Mouse (Mus musculus) embryonic facial prominence, embryonic 12.5 days (tissue): ENCODE data around the gene Scamp5. TPM values are rescaled to one million over a fixed set of nuclear protein-coding genes. Genes with fewer than 3 reads are reported as not detected.

Experiments
- ATAC-seq: fragments of 200-750 bp; cut with Nextera tagmentation; 2 replicates; pipeline ENCODE4 v1.8.0; 2017; ENCODE audit not compliant: insufficient number of reproducible peaks, insufficient read depth, low FRiP score, low TSS enrichment
- H3K27ac ChIP-seq: fragments of 300-500 bp; sonication (generic); 2 replicates; pipeline ENCODE4 v1.5.1; 2016; ENCODE audit warnings: mild to moderate bottlenecking
- H3K27me3 ChIP-seq: fragments of 300-500 bp; sonication (generic); 2 replicates; pipeline ENCODE4 v1.6.1; 2016; ENCODE audit warnings: mild to moderate bottlenecking, moderate library complexity
- H3K36me3 ChIP-seq: fragments of 300-500 bp; sonication (generic); 2 replicates; pipeline ENCODE4 v1.6.1; 2016; ENCODE audit warnings: mild to moderate bottlenecking
- H3K4me1 ChIP-seq: fragments of 300-500 bp; sonication (generic); 2 replicates; pipeline ENCODE4 v1.6.1; 2016
- H3K4me2 ChIP-seq: fragments of 300-500 bp; sonication (generic); replicated peaks from 2 replicates; pipeline ENCODE4 v1.6.1; 2016; ENCODE audit warnings: mild to moderate bottlenecking, moderate library complexity
- H3K4me3 ChIP-seq: fragments of 300-500 bp; sonication (generic); 2 replicates; pipeline ENCODE4 v1.5.1; 2016; ENCODE audit warnings: mild to moderate bottlenecking
- H3K9ac ChIP-seq: fragments of 300-500 bp; sonication (generic); 2 replicates; pipeline ENCODE4 v1.6.1; 2016; ENCODE audit warnings: mild to moderate bottlenecking, moderate library complexity
- H3K9me3 ChIP-seq: fragments of 300-500 bp; sonication (generic); 2 replicates; pipeline ENCODE4 v1.6.1; 2016; ENCODE audit warnings: mild to moderate bottlenecking, moderate library complexity
- WGBS: fragments of 180-500 bp; shearing (Covaris S2); methylation state at CpG from one replicate; pipeline ENCODE4 v1.1.7; 2016; 5-methylcytosine and 5-hydroxymethylcytosine counted together
- polyA plus RNA-seq: library from polyadenylated mRNA; unstranded; fragments of >200 nt; fragmentation: Nextera tagmentation; extraction: Ambion mirVana; gene quantifications from 2 replicates; pipeline ENCODE4 v1.2.1, GENCODE M21; 2016

Scamp5 gene
- polyA plus RNA-seq, 1 experiment from 2014 or later: 16.1 TPM

GRCm38 (mm10) chr9:57406395-57406794 is 61.5 kb downstream of the Scamp5 start:
- Histone ChIP-seq H3K9me3 (no peaks in the 10 kb centered on the region), H3K27me3 (no peaks in the 10 kb centered on the region), H3K4me3 (no peak overlapping the region), H3K27ac (no peak overlapping the region), H3K9ac (no peak overlapping the region), H3K4me2 (no peak overlapping the region), H3K4me1 (no peaks in the 10 kb centered on the region), H3K36me3 (no peaks in the 10 kb centered on the region)
- ATAC-seq: no peak
- 86% methylated on average over 5 of the region's 5 CpGs for WGBS

GRCm38 (mm10) chr9:57404036-57404435 is 63.8 kb downstream of the Scamp5 start:
- ATAC-seq: no peak
- Histone ChIP-seq H3K27ac (no peak overlapping the region), H3K9ac (no peak overlapping the region), H3K4me3 (no peak overlapping the region), H3K4me2 (no peak overlapping the region), H3K9me3 (peaks cover 8% of the 10 kb centered on the region; the same call in 1 of the 2 replicates), H3K27me3 (no peaks in the 10 kb centered on the region), H3K36me3 (no peaks in the 10 kb centered on the region), H3K4me1 (no peaks in the 10 kb centered on the region)
- 88% methylated on average over 5 of the region's 5 CpGs for WGBS

DNA sequence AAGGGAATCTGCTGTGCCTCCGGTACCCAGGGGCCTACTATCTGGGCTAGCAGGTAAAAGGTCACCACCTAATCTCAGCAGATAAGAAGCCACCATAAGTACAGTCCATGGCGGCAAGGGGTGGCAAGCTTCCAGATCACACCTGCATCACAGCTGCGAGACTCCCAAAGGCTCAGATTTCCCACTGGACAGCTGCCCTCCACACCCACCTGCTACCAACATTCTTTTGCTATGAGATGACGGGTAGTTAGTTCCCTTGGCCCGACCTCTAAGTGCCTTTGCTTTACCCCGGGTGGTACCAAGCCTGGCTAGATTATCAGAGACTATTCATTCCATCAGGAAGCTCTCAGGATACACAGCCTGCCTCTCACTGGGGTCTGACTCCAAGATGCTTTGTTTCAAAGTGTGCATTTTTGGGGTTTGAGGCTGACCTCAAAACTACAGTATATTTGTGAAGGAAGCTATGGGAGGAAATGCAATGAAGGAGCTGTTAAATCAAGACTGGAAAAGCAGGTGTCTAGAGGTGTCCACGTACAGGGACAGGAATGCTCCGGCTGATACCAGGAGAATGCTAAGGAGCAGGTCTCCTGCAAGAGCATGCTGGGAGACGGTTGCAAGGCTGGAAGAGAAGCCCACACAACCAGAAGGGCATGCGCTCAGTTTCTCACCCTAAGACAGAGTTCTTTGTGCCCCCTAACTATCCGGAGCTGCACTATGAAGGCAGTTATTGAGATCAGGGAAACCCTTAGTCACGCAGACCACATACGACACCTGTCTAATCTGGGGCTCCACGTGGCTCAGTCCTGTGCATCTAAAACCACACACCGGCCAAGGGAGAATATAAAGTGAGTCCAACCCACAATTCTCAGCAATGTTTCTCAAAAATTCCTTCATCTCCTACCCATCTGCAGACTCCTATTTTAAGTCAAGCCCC is 65.3 kb downstream of the Scamp5 start:
- ATAC-seq: no peak
- H3K9me3 ChIP-seq: peaks cover 8% of the 10 kb centered on the region; the same call in 1 of the 2 replicates
- H3K9ac ChIP-seq: no peak overlapping the region
- H3K27ac ChIP-seq: no peak overlapping the region
- no peak overlapping the region for H3K4me3 ChIP-seq
- H3K27me3 ChIP-seq: no peaks in the 10 kb centered on the region
- no peak overlapping the region for H3K4me2 ChIP-seq
- no peaks in the 10 kb centered on the region for H3K36me3 ChIP-seq
- 84% methylated on average over 15 of the region's 15 CpGs for WGBS
- H3K4me1 ChIP-seq: no peaks in the 10 kb centered on the region

GRCm38 (mm10) chr9:57398773-57399172 is 69.1 kb downstream of the Scamp5 start:
- Histone ChIP-seq H3K4me1 (no peaks in the 10 kb centered on the region), H3K4me2 (no peak overlapping the region), H3K27ac (no peak overlapping the region), H3K9me3 (peaks cover 8% of the 10 kb centered on the region; the same call in 1 of the 2 replicates), H3K4me3 (no peak overlapping the region), H3K27me3 (no peaks in the 10 kb centered on the region), H3K9ac (no peak overlapping the region), H3K36me3 (no peaks in the 10 kb centered on the region)
- no peak for ATAC-seq
- 95% methylated on average over 2 of the region's 2 CpGs for WGBS

DNA sequence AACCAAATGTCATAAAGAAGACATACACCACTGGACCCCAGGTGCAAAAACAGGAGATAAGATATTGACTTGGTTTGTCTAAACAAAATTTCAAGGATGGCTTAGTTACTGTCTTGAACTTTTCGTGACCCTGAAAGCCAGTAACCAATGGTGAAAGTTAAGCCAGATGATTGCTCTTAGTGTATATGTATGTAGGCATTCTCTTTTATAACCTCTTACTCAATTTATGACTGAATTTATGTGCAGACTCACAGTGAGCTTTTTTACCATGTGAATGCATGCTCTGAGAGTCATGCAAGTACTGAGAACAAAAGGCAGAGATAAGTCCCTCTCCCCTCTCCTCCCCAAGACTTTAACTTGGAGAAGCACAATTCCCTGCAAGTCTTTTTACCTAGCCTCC is 75.0 kb downstream of the Scamp5 start:
- Histone ChIP-seq H3K9me3 (no peaks in the 10 kb centered on the region), H3K4me1 (no peaks in the 10 kb centered on the region), H3K36me3 (no peaks in the 10 kb centered on the region), H3K27ac (no peak overlapping the region), H3K27me3 (no peaks in the 10 kb centered on the region), H3K4me2 (no peak overlapping the region), H3K9ac (no peak overlapping the region), H3K4me3 (no peak overlapping the region)
- 87% methylated on average over 1 of the region's 1 CpGs for WGBS
- ATAC-seq: no peak

Other genes starting within 250 kb of the Scamp5 start
- not detected in 2 replicates for gene Trcg1, start 231.5 kb downstream of the Scamp5 start, polyA plus RNA-seq
- 15.8 and 18.7 TPM in 2 replicates for gene 1700017B05Rik, start 205.4 kb downstream of the Scamp5 start, polyA plus RNA-seq
- gene Ppcdc, start 27.9 kb downstream of the Scamp5 start, polyA plus RNA-seq: 25.9 and 30.3 TPM in 2 replicates
- 0.89 and 1.6 TPM in 2 replicates for gene Rpp25, start 36.0 kb upstream of the Scamp5 start, polyA plus RNA-seq
- 531 and 547 TPM in 2 replicates for gene Cox5a, start 53.2 kb upstream of the Scamp5 start, polyA plus RNA-seq
- gene Fam219b, start 69.5 kb upstream of the Scamp5 start, polyA plus RNA-seq: 23.1 and 24.0 TPM in 2 replicates
- gene Mpi, start 84.7 kb upstream of the Scamp5 start, polyA plus RNA-seq: 55.5 and 57.8 TPM in 2 replicates
- gene Scamp2, start 92.9 kb upstream of the Scamp5 start, polyA plus RNA-seq: 53.5 and 56.2 TPM in 2 replicates
- 17.3 and 20.8 TPM in 2 replicates for gene Ulk3, start 121.4 kb upstream of the Scamp5 start, polyA plus RNA-seq
- 0.10 and 0.75 TPM in 2 replicates for gene Cplx3, start 138.2 kb upstream of the Scamp5 start, polyA plus RNA-seq
- gene Lman1l, start 152.7 kb upstream of the Scamp5 start, polyA plus RNA-seq: not detected in 2 replicates
- 38.0 and 41.1 TPM in 2 replicates for gene Csk, start 185.6 kb upstream of the Scamp5 start, polyA plus RNA-seq
- gene Cyp1a2, start 215.6 kb upstream of the Scamp5 start, polyA plus RNA-seq: not detected in 2 replicates
- not detected in 2 replicates for gene Cyp1a1, start 219.9 kb upstream of the Scamp5 start, polyA plus RNA-seq
- 37.9 and 39.0 TPM in 2 replicates for gene Edc3, start 240.5 kb upstream of the Scamp5 start, polyA plus RNA-seq